Mouse (Mus musculus): Measurements from ENCODE around the gene Fam71e1.

The Fam71e1 gene

DNA sequence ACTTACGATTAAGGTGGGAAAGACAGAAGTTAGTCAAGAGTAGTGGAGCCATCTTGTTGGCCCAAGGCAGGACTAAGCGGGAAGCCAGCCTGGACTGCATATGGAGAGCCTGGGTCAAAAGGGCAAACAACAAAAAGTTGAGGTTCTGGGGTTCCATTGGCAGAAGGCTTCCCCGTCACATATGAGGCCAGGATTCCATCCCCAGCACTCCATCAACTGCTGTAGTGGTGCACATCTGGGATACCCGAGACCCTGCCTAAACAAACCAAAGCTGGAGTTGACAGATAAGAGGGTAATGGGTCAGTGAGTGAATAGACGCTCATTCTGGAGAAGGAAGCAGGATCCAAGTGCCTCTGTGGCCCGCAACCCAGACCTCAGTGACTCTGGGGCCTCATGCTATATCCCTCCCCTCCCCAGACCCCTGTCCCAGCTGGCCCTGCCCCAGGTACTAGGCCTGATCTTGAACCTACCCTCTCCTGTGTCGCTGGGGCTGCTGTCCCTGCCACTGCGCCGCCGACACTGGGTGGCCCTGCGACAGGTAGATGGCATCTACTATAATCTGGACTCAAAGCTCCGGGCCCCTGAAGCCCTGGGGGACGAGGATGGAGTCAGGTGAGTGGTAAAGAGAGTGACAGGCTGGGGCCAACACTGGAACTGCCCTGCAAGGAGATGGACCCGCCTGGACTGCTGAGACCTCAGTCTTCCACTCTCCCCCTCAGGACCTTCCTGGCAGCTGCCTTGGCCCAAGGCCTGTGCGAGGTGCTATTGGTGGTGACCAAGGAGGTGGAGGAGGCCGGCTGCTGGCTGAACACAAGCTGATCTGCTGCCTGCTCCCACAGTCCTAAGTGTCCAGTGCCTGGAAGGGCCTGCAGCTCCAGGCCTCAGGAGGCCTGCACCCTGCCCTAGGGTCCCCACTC lies 25.4 kb upstream of the Fam71e1 start:
- no peak for DNase-seq (ENCODE audit: low read depth, low spot score)

DNA sequence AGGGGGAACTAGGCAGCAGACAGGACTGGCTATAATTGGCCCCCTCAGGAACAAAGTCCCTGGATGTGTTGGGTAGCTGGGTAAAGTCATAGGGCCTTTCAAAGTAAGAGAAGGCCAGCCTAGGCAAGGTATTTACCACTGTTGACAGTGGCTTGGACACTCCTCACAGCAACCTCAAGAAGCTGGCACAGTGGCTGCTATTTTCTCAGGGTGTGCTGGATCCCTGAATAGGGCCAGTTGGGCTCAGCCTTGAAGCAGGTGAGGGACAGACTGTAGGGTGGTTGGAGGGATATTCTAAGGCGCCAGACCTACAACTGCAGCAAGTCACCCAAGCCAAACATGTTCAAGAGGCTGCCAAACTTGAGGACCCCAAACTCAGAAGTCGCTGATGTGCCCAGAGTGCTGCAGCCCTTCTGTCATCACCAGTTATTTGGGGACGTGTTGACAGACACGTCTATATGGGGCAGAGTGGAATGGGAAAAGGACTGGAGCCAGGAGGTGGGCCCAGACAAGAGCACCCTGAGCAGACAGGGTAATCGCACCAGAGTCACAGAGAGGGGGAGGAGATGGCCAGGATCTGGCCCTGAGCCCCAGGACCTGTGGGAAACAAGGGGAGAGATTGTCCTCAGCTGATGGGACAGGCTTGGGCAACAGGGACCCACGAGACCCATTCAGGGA lies 24.4 kb upstream of the Fam71e1 start:
- no peak for DNase-seq (ENCODE audit: low read depth, low spot score)

DNA sequence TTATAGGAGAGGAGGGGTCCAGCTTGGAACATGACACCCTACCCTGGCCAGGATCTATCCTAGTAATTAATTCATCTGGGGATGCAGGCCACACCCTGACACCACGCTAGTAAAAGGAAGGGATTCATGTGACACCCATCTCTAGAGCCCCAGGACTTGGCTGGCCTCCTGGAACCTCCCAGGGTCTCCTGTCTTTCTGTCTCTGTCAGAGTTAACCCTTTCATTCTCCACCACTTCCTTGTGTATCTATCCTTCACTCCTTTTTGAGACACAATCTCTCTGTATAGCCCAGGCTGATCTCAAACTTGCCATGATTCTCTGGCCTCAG lies 23.9 kb upstream of the Fam71e1 start:
- no peak for DNase-seq (ENCODE audit: low read depth, low spot score)

DNA sequence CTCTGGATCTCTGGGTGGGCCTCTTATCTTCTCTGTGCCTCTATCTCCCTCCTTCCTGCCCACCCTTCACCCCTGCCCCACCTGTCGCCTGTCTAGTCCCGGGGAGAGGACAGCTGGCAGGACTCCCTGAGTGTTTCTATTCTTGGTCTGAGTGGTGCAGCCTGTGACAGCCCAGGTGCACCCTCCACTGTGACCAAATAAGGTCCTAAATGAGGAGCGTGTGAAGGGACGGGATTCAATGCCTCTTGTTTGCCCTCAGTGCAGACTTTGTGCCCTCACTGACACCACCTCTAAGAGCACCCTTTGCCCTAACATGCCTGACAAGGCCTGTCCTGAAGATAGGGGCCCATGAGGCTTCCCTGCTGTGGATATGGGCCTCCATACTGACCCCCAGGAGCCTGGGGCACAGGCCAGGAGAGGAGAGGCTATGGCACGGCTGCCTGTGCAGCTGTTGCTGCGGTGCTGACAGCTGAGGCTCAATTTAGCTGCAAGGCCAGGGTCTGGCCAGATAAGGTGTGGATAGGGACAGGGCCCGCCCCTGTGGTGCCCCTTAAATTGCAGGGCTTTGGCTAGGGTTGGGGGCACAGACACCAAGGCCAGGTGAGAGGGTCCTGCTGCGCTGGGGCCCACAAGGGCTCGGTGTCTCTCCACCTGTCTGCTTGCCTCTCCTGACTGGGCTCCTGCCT lies 23.3 kb upstream of the Fam71e1 start:
- no peak for DNase-seq (ENCODE audit: low read depth, low spot score)

DNA sequence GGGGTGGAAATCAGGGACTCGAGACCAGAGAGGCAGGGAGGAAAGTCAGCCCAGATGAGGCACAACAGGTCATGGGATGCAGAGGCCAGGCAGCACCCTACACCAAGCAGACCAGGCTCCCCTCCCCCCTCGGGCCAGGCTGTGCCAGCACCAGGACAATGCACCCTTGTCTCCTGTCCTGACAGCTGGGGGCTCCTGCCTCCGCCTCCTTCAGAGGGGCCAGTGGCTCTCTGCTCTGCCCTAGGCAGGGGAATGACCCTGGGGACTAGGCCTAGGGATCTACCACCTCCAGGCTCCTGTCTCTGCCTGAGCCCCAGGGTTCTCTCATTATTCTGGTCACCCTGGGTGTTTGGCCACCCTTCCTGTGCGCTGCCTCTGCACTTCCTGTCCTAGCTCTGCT lies 22.0 kb upstream of the Fam71e1 start:
- no peak for DNase-seq (ENCODE audit: low read depth, low spot score)

DNA sequence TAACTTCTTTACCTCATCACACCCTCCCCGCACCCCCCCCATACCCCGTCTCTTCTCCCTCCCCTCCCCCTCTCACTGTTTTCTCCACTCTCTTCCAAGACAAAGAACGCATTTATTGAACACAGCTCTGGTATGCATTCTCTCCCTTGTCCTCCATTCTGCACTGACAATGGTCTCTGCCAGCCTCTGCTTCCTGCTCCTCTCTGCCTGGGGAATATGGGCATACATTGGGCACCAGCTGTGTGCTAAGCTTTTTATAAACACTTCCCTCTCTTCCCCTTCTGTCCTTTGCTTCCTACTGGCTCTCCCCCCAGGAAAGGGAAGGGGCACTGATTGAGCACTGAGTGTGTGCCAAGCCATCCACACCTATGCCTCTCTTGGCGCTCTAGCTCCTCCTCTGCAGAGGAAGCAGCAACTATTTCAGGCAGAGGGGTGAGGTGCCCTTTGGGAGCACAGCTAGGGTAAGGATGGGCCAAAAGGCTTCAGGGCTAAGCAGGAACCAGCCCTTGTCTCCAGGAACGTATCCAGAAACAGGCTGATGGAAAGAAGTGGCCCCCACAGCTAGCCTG lies 21.3 kb upstream of the Fam71e1 start:
- DNase-seq (ENCODE audit: low read depth, low spot score) = no peak

DNA sequence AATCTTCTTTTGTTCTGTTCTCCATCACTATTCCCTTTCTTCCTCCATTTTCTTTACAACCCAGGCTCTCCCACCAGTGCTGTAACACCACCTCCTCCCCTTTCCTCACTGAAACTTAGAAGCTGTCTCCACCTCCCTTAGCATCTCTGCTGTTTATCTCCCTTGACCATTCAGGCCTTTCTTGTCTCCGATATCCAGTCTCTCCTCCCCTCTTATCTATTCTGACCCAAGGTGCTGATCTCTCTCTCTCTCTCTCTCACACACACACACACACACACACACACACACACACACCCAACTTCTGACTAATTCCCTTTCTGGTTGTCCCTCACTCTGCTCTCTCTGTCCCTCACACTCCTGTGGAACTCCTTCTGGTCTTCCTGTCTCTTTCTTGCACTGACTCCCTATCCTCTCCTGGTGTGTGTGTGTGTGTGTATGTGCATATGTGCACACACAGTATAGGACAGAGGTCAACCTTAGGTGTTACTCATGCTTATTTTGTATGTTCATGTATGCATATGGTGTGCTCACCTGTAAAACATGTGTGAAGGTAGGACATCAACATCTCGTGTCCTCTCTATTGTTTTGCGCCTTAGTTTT lies 13.4 kb upstream of the Fam71e1 start:
- no peak for DNase-seq (ENCODE audit: low read depth, low spot score)

DNA sequence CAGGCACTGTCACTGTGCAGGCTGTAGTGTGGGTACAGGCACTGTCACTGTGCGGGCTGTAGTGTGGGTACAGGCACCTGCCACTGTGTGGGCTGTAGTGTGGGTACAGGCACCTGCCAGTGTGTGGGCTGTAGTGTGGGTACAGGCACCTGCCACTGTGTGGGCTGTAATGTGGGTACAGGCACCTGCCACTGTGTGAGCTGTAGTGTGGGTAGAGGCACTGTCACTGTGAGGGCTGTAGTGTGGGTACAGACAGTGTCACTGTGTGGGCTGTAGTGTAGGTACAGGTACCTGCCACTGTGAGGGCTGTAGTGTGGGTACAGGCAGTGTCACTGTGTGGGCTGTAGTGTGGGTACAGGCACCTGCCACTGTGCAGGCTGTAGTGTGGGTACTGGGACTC lies 12.3 kb upstream of the Fam71e1 start:
- no peak for DNase-seq (ENCODE audit: low read depth, low spot score)

DNA sequence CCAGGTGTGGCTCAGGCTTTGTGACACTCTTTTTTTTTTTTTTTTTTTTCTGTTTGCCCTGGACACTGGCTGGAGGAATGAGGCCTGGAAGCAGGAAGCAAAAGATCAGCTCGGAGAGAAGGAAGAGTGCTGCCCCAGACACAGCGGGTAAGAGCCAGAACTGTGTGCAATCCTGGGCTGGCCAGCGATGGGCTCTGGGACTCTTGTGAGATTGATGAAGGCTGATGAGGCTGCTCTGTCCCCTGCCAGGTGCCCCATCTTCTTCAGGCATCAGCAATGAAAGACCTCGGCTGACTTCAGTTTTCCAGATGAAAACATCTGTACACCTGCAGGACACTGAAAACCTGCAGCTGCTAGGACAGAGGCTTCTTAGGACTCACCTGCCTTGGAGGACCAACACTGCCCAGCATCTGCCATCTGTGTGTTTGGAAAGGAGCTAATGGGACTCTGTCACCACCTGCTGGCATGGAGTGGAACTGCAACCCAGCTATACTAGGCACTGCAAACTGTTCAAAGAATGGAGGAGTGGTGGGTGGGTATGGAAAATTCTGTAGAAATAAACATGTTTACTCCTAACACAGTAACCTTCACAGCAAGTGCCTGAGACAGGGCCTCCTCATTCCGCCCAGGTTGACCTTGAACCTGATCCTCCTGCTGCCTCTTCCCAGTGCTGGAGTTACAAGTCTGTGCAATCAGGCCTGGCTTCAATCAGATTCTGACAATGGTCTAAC lies 11.4 kb upstream of the Fam71e1 start:
- DNase-seq (ENCODE audit: low read depth, low spot score) = no peak

DNA sequence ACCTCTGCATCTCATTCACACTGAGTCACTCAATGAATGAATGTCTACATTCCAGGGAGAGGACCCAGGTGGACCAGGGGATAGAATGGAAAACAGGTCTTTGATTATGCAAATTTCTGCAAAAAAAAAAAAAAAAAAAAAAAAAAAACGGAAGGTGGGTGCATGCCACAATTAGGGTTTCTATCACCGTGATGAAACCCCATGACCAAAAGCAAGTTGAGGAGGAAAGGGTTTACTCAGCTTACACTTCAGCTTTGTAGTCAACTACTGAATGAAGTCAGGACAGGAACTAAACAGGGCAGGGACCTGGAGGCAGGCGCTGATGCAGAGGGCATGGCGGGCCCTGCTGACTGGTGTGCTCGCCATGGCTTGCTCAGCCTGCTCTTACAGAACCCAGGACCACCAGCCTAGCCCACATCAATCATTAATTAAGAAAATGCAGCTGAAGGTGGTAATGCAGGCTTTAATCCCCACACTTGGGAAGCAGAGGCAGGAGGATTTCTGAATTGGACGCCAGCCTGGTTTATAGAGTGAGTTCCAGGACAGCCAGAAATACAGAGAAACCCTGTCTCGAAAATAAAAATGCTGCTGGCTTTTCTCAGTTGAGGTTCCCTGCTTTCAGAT lies 10.7 kb upstream of the Fam71e1 start:
- no peak for DNase-seq (ENCODE audit: low read depth, low spot score)

DNA sequence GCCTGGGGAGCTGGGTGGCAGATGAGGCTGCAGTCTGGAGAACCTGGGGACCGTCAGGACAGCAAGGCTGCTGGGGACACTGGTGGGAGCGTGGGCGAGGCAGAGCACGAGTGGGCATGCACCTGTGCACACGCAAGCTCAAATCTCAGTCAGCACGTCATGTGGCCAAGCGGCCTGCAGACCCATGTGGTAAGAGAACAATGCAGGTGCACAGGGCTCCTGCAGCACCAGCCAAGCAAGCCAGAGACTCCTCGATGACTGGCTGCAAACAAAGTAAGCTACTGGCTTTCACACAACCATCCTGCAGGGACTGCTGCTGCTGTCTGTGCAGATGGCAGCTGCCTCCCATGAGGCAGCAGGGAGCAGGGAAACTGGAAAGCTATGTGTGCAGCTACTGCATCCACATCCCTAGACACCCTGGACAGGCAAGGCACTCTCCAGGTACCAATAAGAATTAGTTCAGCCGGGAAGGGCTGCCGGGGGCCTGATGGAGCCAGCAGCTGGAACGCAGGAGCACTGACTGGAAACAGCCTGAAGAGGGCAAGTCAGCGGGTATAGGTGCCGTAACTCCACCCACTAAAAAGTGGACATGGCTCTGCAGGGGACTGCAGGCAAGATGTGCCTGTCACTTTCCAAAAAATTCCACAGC lies 9.3 kb upstream of the Fam71e1 start:
- no peak for DNase-seq (ENCODE audit: low read depth, low spot score)

DNA sequence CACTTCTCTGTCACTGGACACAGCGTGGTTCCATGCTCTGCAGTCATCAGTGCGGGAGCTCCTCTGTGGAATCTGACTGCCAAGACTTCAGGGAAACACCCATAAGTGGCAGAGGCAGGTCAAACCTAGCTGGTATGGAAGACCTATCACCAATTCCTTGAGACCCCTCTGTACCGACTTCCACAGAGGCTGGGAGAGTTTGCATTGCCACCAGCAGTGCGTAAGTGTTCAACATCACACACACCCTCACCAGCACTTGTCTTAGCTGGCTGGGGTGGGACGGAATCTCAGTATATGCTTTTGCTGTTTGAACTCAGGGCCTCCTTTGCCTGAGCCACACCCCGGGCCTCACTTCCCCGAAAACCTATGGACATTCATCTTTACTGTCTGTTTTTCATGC lies 8.4 kb upstream of the Fam71e1 start:
- no peak for DNase-seq (ENCODE audit: low read depth, low spot score)

DNA sequence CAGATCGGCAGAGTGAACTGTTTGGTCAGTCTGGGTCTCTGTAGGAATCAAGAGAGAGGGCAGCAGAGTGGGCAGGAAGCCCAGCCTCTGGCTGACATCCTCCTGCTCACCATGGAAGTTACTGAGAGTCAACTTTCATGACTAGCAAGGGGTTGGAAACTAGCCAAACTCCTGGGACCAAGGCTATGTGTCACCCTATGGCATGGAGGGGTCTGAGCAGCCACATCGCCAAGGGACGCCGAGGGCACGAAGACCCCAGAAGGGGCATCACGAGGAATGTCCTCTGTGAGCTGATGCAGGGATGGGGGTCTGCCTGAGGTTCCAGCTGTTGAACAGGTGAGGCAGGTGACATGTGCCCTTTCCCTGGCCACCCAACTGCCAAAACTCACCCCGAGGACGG lies 7.8 kb upstream of the Fam71e1 start:
- no peak for DNase-seq (ENCODE audit: low read depth, low spot score)

DNA sequence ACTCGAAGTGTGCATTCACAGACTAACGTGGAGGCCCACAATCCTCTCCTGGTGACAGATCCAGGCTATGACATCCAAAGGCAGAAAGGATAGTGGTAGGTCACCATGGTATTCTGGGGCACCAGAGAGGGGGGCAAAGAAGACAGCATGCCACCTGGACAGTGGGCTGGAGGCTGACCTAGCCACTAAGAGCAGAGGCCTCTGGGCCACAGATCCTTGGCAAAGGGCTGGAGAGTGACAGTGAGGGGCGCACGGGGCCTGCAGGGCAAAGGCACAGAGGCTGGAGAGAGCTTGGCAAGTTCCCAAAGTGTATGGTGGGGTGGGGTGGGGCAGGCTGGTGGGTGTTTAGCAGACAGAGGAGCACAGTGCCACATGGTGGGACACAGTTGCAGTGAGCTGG lies 6.1 kb upstream of the Fam71e1 start:
- no peak for DNase-seq (ENCODE audit: low read depth, low spot score)

DNA sequence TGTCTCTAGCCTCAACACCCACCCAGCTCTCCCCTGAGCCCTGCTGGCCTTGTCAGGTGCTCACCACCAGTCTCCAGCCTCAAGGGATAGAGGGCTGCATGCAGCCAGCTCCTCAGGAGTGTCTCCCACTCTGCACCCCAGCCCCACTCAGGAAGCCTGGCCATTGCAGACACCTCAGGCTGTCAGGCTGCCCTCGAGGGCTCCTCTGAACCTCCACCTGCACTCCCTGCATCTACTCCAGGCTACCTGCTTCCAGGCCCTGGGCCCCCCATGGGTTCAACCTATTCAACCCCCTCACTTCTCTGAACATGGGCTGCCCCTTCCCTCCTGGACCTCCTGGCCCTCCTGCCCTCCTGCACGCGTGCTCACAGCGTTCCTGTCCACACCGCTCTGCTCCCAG lies 5.0 kb upstream of the Fam71e1 start:
- DNase-seq (ENCODE audit: low read depth, low spot score) = no peak

DNA sequence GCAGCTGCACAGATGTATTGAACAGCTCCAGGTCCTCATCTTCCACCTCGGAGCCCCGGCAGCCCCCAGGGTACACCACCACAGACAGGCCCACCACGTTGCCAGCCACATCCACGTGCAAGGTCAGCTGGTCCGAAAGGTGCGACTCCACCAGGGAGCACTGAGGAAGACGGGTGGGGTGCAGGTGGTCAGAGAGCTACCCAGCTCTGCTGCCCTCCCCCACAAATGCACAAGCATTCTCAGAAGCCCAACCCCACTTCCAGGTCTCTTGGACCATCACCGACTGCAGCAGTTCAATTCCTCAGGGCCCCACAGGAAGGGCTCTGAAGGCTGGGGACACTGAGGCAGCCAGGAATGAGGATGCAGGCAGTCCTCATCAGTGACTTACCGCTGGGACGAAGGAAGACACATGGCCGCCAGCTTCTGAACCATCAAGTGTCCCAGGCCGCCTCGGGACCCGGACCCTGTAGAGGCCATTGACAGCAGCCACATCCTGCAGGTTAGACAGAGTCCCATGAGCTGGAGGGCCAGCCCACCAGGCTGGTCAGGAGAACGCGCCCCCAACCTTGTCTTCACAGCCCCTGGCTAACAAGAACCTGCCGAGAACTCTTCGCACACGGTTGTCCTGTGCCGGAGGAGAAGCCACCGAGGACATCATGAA lies 4.1 kb upstream of the Fam71e1 start:
- DNase-seq (ENCODE audit: low read depth, low spot score) = no peak

DNA sequence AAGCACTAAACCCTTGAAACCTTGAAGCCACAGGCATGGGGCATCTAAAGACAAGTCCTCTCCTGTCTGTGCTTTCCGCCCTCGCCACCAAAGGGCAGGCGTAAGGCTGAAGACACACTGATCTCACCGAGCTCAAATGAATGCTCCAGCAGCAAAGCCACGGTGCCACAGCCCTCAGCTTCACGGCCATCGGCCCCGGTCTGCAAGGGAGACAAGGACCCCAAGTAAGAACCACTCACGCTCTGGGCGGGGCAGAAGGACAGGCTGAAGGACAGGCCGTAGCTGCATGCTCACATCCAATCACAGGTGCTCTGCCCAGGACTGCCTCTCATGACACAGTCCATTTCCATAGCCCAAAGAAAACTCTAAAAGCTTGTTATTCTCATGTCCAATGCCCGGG lies 1.7 kb upstream of the Fam71e1 start:
- no peak for DNase-seq (ENCODE audit: low read depth, low spot score)

DNA sequence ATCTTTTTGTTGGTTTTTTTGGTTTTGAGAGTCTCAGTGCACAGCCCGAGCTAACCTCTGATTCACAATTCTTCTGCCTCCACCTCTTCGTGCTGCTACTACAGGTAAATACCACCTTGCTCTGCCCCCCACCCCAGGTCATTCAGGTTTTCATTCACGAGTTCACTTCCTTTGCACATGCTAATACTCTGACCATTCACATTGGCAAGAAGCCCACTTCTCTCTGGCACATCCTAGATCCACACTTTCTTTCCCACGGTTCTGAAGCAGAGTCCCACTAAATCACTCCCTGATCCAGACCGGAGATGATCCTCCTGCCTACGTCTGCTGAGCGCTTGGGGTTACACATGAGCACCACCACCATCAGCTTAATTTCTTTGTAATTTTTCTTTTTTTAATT lies 1.3 kb upstream of the Fam71e1 start:
- no peak for DNase-seq (ENCODE audit: low read depth, low spot score)

DNA sequence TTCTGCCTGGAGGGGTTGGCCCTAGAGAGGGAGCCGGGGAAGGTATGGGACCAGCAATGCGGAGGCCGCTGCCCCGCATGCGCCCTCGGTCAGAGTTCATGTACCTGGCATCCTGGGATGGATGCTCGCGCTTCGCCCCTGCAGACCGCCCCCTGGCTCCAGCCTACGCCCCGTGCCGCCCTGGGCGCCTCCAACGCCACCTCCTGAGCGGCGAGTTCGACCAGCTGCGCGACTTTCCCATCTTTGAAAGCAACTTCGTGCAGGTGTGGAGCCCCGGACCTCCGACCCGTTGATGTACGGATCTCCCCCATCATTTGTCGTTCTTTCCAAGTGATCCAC lies 359 bp downstream of the Fam71e1 start:
- DNase-seq (ENCODE audit: low read depth, low spot score) = no peak

All from brain, embryonic 18.5 days (tissue).